Mouse (Mus musculus) MEL (cell line): ENCODE measurements around the gene Cadps2.

Source experiments
- CTCF ChIP-seq, 3 experiments: IDR thresholded peaks in 2 of 3; conservative IDR thresholded peaks in 1 of 3; 2 replicates each; pipeline ENCODE4 v1.5.1; 2011 to 2012; ENCODE audit warnings: low read length in 3 of 3, low read depth in 2 of 3, mild to moderate bottlenecking in 2 of 3, improper control_type of control experiment in 1 of 3, inconsistent platforms in 1 of 3, mixed read lengths in 1 of 3, moderate library complexity in 1 of 3; ENCODE audit not compliant: control insufficient read depth in 1 of 3, insufficient read depth in 1 of 3, poor library complexity in 1 of 3, severe bottlenecking in 1 of 3
- ELF1 ChIP-seq: IDR thresholded peaks from 2 replicates; pipeline ENCODE4 v1.6.1; 2014; ENCODE audit warnings: low read depth, mild to moderate bottlenecking, inconsistent platforms, low read length, improper control_type of control experiment, moderate library complexity
- EP300 ChIP-seq, 2 experiments: IDR thresholded peaks; 2 replicates each; pipeline ENCODE4 v1.6.1; 2011; ENCODE audit warnings: improper control_type of control experiment in 2 of 2, low read length in 2 of 2, low read depth in 1 of 2, mild to moderate bottlenecking in 1 of 2
- GATA1 ChIP-seq: IDR thresholded peaks from 2 replicates; pipeline ENCODE4 v1.6.1; 2011; ENCODE audit warnings: low read depth, low read length, improper control_type of control experiment
- MAFK ChIP-seq: IDR thresholded peaks from 2 replicates; pipeline ENCODE4 v1.6.1; 2011; ENCODE audit warnings: low read depth, mild to moderate bottlenecking, low read length, improper control_type of control experiment, borderline replicate concordance
- MAZ ChIP-seq: IDR thresholded peaks from 2 replicates; pipeline ENCODE4 v1.6.1; 2012; ENCODE audit warnings: low read depth, mild to moderate bottlenecking, inconsistent platforms, low read length, improper control_type of control experiment
- MEF2A ChIP-seq: IDR thresholded peaks from 2 replicates; pipeline ENCODE4 v1.6.1; 2014; ENCODE audit warnings: low read depth, mild to moderate bottlenecking, inconsistent platforms, low read length, improper control_type of control experiment; ENCODE audit not compliant: poor library complexity, insufficient replicate concordance, severe bottlenecking; ENCODE audit errors: extremely low read depth
- MXI1 ChIP-seq: IDR thresholded peaks from 2 replicates; pipeline ENCODE4 v1.6.1; 2011; ENCODE audit warnings: mild to moderate bottlenecking, low read depth, low read length, improper control_type of control experiment
- POLR2A ChIP-seq, 2 experiments: IDR thresholded peaks; 2 replicates each; pipeline ENCODE4 v1.6.1; 2011 to 2012; ENCODE audit warnings: low read length in 2 of 2, mild to moderate bottlenecking in 2 of 2, control low read depth in 1 of 2, improper control_type of control experiment in 1 of 2, low read depth in 1 of 2, moderate library complexity in 1 of 2; ENCODE audit not compliant: control insufficient read depth in 1 of 2, insufficient read depth in 1 of 2, poor library complexity in 1 of 2

DNA sequence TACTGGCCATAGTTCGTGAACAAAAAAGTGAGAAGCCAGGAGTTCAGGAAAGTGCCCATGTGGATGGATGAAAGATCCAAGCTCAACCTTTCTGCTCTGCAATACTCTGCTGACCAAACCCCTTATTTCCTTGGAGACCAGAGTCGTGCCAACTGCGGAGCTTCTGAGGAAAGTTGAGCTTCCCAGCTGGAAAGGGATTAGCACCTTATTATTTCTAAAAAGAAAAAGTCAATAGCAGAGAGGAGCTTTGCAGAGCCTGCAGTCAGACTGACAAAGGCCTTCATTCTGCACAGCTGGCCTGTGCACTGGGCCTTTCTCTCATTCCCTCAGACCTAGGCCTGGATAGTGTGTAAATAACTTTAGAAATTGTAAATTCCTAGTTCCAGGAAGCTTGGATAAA lies 106.5 kb downstream of the Cadps2 start:
- TF ChIP-seq GATA1 (no peak), EP300 (IDR thresholded peaks at IDR 0.05; ENCODE audit: low read depth in 1 of 2, low read length in 2 of 2) (no peak), CTCF (IDR thresholded peaks at IDR 0.05 in 2 of 3, conservative IDR thresholded peaks at IDR 0.05 in 1 of 3; ENCODE audit: control insufficient read depth in 1 of 3, insufficient read depth in 1 of 3, low read depth in 2 of 3, low read length in 3 of 3, poor library complexity in 1 of 3, severe bottlenecking in 1 of 3) (no peak), MAFK (no peak), MAZ (no peak), POLR2A (IDR thresholded peaks at IDR 0.05; ENCODE audit: control insufficient read depth in 1 of 2, insufficient read depth in 1 of 2, low read depth in 1 of 2, low read length in 2 of 2, poor library complexity in 1 of 2) (no peak), MEF2A (no peak), ELF1 (no peak), MXI1 (no peak)
